Mouse (Mus musculus) telencephalon, adult 2 months (tissue): ENCODE measurements around the gene Bcat2.
"Not testable (repeated sequence)": the region's sequence is repeated elsewhere in the genome, so short reads cannot be mapped to it uniquely, and the experiment has no call there.

Source experiments
- DNase-seq: peaks from one replicate; pipeline ENCODE4 v3.0.0-alpha.2; 2011; ENCODE audit warnings: low read depth, low spot score

Bcat2 gene

DNA sequence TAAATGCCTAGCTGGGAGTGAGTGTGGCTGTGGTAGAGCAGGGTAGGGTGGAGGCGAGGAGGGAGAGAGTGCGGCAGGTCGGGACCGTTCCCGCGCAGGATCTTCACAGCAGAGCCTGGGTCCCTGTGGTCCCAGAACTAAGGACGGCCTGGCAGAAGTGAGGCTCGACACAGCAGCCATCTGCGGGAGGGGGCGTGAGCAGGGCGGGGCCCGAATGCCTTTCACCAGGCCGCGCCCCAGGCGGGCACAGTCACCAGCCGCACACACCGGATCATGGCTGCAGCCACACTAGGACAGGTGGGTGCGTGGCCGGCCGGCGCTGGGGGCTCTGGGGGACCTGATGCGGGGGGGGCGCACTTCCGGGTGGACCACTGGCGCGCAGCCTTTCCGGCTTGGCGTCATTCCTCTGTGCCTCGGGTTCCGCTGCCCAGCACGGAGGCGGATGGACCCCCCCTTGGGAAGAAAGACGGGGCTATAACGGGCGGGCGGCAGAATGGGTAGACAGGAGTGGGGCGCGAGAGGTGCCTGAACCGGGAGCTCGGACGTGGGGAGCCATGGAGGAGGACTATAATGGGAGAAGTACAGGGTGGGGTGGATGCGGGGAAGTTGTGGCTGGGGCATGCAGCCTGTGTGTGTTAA is at the start of gene Bcat2:
Bcat2 (plus strand) TSS at position 51 of the 639 bp plus-strand sequence.
- DNase-seq = no peak

DNA sequence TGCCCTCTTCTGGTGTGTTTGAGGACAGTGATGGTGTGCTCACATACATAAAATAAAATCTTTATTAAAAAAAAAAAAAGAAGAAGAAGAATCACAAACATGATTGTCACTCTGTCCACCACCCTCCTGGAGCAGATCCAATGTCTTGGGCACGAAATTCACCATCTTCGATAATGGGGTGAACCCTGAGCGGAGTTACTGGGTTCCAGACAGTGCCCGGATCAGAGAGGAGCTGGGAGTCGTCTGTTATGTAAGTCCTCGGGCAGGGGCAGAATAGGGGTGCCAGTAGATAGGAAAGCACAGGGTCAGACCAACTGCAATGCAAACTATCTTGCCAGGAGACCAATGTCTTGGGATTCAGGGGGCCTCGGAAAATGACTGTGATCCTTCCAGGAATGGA is 49.3 kb upstream of the Bcat2 start:
- no peak for DNase-seq

DNA sequence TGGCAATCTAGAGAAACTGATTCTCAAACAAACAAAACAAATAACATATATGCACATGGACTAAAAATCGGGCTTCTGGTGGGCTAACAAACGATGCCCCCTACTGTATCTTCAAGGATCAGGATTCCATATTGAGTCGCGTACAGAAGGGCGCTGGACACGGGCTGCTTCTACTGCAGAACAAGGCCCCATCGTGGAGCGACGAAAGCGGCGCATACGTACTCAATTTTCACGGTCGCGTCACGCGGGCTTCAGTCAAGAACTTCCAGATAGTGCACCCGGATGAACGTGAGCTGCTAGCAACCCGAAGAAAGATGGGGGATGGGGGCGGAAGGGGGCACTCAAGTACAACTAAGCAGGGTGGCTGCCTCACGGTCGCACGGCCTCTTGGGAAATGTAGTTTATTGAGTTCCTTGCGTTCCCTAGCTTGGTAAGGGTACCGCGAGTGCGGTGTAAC is 48.2 kb upstream of the Bcat2 start:
- DNase-seq = peak; percentile 95

DNA sequence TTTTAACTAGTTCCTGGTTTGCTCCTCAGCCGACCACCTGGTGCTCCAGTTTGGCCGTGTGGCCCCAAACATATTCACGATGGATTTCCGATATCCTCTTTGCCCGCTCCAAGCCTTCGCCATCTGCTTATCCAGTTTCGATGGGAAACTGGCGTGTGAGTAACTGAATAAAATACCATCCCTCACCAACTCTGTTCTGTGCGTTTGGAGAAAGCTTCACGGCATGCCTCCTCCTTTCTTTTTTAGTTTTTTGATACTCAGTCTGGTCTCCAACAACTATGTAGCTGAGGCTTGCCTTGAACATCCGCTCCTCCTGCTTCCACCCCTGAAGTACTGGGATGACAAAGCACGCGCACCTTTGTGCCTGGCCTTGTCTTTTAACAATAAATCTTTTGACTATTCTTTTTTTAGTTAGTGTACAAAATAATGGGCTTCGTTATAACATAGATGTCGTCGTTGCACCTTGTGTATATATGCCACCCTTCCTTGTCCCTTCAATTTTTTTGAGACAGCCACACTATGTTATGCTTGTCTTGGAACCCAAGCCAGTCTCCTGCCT is 47.7 kb upstream of the Bcat2 start:
- DNase-seq = no peak

DNA sequence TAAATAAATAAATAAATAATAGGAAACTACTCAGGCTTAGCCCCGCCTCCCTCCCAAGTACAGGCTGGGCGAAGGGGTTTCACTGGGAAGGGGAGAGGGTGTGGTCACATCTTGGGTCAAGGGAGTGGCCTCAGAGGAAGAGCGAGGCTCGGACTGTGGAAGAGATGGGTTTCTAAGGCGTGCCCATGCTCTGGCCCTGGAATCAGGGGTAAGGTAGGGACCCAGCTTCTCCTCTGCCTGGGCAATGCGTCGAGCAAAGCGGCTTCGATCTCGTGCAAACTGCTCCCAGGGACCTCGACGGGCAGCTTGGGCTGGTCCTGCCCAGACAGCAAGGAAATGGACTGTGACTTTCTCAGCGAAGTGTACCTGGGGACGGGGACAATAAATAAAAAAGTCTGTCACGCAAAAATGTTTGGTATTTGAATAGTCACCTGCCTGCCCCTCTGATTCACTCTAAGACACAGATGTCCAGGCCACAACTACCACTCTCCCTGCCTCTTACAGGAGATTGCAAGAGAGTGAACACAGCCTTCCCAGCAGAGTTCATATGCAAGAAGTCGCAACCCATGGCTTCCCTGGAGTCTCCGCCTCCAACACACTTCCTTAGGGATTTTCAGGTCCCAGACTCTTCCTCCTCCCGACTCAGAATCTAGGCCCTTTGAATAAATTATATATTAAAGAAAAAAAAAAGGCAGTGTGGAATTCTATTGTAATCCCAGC is 46.8 kb upstream of the Bcat2 start:
- DNase-seq = no peak

DNA sequence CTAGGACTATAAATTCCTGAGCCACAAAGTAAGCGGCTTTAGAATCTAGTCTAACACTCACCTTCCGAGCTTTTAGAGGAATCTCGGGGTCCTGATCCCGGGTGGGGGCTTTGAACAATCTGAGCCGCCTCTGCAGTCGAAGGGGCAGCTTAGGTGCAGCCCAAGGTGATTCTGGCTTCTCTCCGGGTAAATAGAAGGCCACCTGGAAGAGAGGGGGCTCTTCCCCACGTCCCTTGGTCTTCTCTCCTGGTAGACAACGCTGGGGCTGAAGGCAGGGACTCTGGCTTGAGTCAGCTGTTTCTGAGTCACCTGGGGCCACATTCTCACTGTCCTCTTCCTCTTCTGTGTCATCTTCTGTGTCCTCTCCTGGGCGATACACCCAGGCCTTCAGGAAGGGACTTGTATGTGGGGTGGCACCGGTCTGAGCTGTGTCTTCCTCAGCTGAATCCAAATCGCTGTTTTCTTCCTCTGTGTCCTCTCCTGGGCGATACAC is 46.2 kb upstream of the Bcat2 start:
- no peak for DNase-seq

DNA sequence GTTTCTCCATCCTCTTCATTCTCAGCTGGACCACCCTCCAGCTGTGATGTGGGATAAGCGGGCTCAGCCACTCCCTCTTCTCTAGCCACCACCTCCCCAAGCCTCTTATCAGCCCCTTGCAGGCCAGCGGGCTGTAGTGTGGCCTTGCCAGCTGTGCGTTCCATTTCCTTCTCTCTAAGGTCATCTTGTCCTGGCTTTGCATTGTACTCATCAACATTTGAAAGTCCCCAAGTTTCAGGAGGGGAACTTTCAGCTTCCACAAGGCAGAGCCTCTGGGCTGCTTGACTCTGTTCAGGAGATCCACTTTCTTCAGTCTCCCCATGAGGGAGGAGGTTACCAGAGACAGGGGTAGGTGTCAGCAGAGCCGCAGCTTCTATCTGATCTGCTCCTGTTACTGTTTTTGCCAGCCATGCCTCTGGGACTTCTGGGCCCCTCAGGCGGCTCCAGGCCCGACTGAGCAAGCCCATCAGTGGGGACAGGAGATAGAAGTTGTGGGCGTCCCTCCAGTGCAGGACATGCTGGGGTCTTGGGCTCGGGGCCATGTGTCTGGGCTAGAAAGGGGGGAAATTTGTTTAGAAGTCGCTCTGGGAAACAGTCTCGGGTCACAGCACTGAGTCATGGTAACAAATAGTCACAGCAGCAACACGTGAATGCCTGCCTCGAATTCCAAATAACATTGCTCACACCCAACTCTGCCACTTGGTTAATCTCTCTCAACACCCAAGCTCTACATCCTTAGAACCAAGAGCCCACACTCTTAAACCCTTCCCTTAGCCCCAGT is 44.9 kb upstream of the Bcat2 start:
- DNase-seq = no peak

DNA sequence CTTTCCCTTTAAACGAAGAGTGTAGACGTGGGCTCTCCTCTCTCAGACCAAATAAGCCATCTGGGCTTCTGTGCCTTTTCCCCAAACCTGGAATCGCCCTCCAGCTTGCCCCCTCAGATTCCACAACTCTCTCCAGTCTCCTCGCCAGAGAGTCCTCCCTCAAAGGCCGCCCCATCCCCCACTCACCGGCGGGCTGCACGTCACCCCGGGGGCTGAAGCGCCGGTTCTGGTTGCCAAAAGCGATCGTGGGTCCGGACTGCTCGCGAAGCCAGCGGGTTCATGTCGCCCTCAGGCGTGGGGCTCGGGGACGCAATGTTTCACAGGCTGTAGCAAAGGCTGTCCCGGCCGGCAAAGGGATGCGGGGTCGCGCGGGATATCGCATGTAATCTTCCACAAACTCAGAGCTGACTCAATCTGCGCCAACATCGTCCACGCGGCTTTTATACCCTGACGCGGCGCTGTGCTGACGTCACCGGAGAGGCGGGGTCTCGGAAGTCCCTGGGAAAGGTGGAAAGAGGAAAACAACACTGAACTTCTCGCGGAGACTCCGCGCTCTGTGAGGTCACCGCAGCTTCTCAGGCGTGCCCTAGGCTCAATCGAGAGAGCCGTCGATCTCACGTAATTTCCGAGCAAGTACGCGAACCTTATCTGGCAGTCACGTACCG is 44.0 kb upstream of the Bcat2 start, which contains the start of the genes Ppp1r15a and Plekha4:
Ppp1r15a (minus strand) TSS at position 460 of the 665 bp plus-strand sequence.
Plekha4 (plus strand) TSS at position 522 of the 665 bp plus-strand sequence.
- DNase-seq = peak; percentile 81

DNA sequence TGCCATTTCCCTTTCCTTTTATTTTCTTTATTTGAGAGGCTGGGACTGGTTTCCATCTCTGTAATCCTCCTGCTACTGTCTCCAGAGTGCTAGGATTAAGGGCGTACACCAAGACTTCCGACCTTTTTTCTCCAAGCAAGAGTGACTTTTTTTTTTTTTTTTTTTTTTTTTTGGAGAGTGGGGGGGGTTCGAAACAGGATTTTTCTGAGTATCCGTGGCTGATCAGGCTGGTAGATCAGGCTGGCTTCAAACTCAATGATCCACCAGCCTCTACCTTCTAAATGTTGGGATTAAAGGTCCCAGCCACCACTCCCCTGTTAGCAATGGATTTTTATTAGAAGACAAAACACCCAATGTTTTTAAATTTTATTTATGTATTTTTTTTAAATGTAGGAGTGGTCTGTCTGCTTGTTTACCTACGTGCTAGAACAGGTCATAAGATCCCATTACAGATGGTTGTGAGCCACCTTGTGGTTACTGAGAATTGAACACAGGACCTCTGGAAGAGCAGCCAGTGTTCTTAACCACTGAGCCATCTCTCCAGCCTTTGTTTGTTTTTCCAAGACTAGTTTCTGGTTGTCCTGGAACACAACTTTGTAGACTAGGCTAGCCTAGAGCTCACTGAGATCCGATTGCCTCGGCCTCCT is 43.4 kb upstream of the Bcat2 start:
- no peak for DNase-seq

DNA sequence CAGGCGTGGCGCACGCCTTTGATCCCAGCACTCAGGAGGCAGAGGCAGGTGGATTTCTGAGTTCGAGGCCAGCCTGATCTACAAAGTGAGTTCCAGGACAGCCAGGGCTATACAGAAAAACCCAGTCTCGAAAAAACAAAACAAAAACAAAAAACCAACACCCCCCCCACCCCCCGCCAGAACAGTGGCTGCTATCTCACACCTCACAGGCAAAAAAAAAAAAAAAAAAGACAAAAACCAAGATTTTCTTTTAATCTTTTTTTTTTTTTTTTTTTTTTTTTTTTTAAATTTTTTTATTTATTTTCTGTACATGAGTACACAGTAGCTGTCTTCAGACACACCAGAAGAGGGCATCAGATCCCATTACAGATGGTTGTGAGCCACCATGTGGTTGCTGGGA is 42.8 kb upstream of the Bcat2 start:
- DNase-seq = not testable (repeated sequence)

DNA sequence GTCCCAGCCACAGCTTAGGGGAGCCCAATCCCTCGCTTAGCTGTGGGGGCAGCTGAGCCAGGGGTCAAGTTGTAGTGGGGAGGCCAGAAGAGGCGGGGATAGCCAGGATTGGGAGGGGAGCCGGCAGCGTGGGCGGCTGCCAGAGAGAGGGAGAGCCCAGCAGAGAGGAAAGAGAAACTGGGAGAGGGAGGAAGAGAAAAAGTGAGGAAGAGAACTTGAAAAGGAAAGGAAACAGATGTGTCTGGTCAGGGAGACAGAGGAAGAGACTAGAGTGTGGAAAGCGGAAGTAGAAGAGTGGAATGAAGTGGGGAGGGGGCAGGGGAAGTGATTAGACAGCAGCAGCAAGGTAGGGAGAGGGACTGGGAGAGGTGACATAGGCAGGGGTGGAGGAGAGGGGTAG is 40.5 kb upstream of the Bcat2 start:
- no peak for DNase-seq

DNA sequence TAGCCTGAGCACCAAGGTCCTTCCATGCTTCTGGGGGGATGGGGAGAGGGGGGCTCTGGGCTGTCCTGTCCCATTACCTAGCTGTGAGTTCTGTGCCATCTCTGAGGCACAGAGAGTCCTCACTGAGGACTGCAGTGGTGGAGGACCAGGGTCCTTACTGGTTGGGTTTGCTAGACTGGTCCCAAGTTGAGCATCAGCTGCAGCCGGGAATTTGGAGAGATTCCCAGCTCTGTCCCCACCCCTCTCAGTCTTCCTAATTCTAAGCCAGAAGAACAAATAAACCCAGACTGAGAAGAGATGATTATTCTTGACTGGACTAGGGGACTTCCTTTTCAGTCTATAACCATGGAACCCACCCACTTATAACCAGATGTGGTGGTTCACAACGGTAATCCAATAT is 39.3 kb upstream of the Bcat2 start:
- DNase-seq = no peak

DNA sequence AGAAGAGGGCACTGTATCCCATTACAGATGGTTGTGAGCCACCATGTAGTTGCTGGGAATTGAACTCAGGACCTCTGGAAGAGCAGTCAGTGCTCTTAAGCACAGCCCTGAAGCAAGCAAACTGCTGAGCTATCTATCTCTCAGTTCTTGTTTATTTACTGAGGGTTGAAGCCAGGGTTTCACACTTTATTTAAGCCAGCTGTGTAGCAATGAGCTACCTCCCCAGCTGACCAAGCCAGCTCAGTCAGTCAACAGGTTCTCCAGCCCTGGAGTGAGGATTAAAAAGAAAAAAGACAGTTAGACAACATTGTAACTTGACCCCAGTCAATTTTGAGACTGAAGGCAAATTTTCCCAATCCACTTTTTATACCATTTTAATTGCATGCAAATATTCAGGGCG is 34.3 kb upstream of the Bcat2 start:
- no peak for DNase-seq

DNA sequence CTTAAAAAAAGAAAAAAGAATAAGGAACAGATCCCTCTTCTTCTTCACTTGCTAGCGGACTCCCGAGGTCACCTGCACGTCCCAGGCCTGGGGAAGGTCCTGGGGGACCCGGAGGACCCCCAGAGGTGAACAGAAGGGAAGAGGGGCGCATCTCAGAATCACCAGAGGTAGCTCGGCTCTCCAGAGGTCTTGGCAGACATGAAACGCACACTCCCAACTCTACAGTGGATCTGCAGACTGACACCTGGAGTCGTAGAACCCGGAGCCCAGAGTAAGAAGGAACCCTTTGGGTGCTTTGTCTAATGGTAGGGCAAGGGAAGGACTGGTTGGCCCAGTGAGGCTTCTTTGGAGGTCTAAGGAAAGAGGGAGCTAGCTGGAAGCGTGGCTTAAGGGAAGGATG is 32.4 kb upstream of the Bcat2 start:
- DNase-seq = no peak

DNA sequence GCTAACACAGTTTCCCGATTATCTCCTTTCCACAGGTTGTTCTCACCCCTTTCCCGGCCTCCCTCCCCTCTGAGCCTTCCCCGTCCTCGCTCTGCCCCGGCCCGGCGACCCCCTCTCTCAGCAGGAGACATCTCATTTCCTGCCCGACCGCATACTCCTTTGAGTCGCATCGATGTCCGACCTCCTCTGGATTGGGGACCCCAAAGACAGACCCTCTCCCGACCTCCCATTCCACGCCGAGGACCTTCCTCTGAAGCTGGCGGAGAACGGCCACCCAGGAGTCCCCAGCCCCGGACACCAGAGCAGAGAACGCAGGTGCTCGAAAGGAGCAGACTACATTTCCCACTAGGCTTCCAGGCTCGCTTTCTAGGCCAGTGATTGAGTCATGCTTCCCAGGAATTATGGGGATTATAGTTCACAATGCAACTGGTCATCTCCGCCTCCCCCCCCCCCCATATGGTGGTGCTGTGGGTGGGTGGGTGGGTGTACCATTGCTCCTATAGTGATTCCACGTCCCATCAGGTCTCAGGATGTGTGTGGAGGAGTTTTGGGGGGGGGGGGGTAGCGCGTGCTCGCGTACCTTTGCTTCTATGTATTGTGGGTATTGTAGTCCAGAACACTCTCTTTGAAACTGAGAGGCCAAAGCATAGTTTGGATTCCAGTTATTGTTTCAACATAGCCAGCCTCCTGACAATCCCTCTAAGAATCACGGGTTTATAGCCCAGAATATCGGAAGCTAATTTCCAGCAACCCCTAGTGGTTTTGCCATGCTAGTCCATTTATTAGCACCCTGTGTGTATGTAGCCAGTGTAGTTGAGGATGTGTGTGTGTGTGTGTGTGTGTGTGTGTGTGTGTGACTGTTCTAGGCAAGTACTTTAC is 31.6 kb upstream of the Bcat2 start:
- DNase-seq = peak; percentile 60

DNA sequence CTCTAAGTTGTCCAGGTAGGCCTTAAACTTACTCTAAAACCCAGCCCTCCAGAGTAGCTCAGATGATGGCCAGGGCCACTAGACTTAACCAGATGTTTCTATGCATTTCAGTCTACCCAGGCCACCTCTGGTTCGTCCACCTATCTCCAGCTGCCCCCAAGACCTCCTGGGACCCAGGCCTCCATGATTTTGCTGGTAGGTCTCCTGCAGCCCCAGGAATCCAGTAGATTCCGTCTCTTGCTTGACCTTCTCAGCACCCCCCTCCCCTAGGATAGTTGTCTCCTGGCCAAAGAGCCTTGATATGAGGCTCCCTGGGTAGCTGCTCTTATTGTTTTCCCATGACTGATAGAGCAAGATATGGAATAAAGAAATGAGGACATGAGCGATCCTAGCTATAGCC is 30.9 kb upstream of the Bcat2 start:
- DNase-seq = no peak

DNA sequence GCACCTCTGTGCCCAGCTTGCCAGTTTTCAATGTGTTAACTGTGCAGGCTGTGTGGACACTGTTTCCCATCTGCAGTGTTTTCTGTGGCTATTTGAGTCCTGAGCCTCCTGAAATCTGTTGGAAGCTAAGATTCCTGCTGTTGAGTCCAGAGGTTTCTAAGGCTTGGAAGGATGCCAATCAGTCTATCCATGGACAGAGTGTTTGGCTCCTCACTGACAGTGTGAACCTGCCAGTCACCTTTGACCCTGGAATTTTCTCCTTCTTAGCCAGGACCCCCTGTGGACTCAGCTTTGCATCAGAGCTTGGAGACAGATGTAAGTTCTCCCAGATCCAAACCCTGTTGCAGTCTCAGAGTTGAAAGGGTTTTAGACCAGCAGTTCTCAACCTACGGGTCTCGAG is 29.7 kb upstream of the Bcat2 start:
- no peak for DNase-seq

DNA sequence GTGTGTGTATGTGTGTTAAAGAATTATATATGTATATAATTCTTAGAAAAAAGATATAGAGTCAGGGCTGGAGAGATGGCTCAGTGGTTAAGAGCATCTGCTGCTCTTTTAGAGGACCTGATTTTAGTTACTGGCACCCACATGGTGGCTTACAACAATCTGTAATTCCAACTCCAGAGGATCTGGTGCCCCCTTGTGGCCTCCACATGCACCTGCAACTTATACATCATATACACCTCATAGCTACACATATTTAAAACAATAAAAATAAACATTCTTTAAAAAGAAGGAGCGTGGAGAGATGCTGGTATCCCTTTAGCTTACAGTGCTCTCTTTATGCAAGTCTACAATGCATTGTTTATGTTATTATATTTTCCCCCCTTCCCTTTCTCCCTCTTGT is 25.4 kb upstream of the Bcat2 start:
- DNase-seq = no peak

DNA sequence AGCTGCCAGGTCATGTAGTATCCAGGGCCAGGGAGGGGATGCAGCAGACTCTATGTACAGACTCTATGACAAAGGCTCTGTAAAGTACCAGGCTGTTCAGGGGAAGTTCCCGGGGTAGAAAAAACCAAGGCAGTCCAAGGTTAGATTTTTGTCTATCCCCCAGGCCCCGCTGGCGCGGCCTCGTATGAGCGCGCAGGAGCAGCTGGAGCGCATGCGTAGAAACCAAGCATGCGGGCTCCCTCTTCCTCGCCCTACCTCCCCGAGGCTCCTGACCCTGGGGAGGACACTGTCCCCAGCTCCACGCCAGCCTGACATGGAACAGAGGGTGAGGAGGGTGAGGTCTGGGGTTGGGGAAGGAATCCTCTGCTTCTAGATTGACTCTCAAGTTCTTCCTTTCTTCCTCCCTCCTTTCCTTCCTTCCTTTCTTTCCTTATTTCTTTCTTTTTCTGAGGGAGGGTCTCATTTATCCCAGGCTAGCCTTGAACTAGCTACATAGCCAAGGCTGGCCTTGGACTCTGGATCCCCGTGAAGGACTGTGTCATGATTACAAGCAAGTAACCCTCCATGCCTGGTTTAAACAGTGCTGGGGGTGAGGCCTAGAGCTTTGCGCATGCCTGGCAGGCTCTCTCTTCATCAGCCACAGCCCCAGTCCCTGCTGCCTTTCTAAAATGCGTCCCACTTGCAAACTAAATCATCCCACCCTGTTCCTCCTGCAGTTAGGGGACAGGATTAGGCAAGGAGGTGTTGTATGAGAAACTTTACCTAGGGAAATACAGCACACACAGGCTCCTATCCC is 20.1 kb upstream of the Bcat2 start:
- DNase-seq = no peak
